Mouse (Mus musculus): ENCODE data around the gene Tas2r109. TPM values are rescaled to one million over a fixed set of nuclear protein-coding genes. Genes with fewer than 3 reads are reported as not detected.

Tas2r109 gene
- not detected in 2 replicates for polyA plus RNA-seq (2012; rRNA removed; ENCODE audit: low replicate concordance)

DNA sequence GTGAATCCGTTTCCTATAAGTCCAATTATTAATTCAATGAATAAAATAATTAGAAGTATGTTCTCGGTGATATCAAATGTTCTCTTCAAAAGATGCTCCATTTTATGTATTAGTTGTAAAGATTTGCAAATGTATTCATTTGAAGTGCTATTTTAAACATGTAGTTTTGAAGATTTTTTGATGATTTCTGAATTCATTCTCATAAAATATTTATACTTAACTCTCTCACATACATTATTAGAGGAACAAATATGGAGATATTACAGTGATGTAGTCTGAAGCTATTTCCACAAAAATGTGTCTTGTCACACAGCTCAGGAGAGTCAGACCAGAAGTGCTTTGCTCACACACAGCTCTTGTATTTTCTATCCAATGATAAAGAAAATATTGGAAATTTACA is at the start of gene Tas2r109:
TSS of gene Tas2r109 (minus strand) at position 101 of the 400 bp plus-strand sequence.

DNA sequence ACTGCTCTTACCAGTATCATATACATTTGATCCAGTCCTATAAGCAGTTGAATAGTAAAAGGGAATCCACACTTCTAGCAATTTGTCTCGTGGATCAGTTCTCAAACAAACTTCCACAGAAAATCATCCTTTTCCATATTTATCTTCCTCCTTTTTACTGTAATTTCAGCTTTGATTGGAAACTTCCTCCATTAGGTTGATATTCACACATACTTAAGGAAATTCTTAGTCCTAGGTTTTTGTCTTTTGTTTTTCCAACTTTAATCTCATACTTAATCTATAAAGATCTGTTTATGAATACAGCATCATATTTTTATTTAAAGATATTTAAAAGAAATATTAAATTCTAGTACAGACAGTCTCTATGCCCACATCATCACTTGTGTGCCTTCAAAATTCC is 22.9 kb downstream of the Tas2r109 start, which contains the start of gene Tas2r131:
TSS of gene Tas2r131 (minus strand) at position 101 of the 400 bp plus-strand sequence.

DNA sequence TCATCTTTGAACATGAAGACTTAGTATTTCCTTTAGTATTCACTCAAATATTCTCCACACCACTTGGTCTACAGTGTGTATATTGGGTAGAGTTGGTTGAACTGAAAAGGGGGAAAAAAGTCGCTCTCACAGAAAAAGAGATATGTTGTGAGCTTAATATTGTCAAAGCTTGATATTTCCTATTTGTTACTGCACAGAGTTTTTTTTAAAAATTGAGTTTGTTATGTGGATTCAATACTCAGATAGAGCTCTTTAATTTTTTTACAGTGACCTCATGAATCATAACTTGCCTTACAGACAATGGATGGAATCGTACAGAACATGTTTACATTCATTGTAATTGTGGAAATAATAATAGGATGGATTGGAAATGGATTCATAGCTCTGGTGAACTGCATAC is 30.0 kb downstream of the Tas2r109 start, which contains the start of gene Tas2r129:
TSS of gene Tas2r129 (plus strand) at position 301 of the 400 bp plus-strand sequence.

Other genes with a start within 250 kb of the Tas2r109 start
- gene Tas2r115, start 242.9 kb downstream of the Tas2r109 start, polyA plus RNA-seq (2012; rRNA removed; ENCODE audit: low replicate concordance) = not detected in 2 replicates
- not detected in 2 replicates for gene Tas2r124, start 226.2 kb downstream of the Tas2r109 start, polyA plus RNA-seq (2012; rRNA removed; ENCODE audit: low replicate concordance)
- not detected in 2 replicates for gene Tas2r102, start 218.8 kb downstream of the Tas2r109 start, polyA plus RNA-seq (2012; rRNA removed; ENCODE audit: low replicate concordance)
- not detected in 2 replicates for gene Tas2r136, start 202.8 kb downstream of the Tas2r109 start, polyA plus RNA-seq (2012; rRNA removed; ENCODE audit: low replicate concordance)
- gene Tas2r117, start 178.1 kb downstream of the Tas2r109 start, polyA plus RNA-seq (2012; rRNA removed; ENCODE audit: low replicate concordance) = not detected in 2 replicates
- gene Tas2r123, start 133.8 kb downstream of the Tas2r109 start, polyA plus RNA-seq (2012; rRNA removed; ENCODE audit: low replicate concordance) = not detected in 2 replicates
- gene Tas2r116, start 125.5 kb downstream of the Tas2r109 start, polyA plus RNA-seq (2012; rRNA removed; ENCODE audit: low replicate concordance) = not detected in 2 replicates
- gene Tas2r110, start 113.0 kb downstream of the Tas2r109 start, polyA plus RNA-seq (2012; rRNA removed; ENCODE audit: low replicate concordance) = not detected in 2 replicates
- gene Tas2r113, start 88.0 kb downstream of the Tas2r109 start, polyA plus RNA-seq (2012; rRNA removed; ENCODE audit: low replicate concordance) = not detected in 2 replicates
- gene Tas2r125, start 71.3 kb downstream of the Tas2r109 start, polyA plus RNA-seq (2012; rRNA removed; ENCODE audit: low replicate concordance) = not detected in 2 replicates
- gene Tas2r129, start 29.9 kb downstream of the Tas2r109 start, polyA plus RNA-seq (2012; rRNA removed; ENCODE audit: low replicate concordance) = not detected in 2 replicates
- not detected in 2 replicates for gene Tas2r131, start 23.0 kb downstream of the Tas2r109 start, polyA plus RNA-seq (2012; rRNA removed; ENCODE audit: low replicate concordance)
- not detected in 2 replicates for gene Tas2r103, start 56.1 kb upstream of the Tas2r109 start, polyA plus RNA-seq (2012; rRNA removed; ENCODE audit: low replicate concordance)
- not detected in 2 replicates for gene Tas2r140, start 74.9 kb upstream of the Tas2r109 start, polyA plus RNA-seq (2012; rRNA removed; ENCODE audit: low replicate concordance)
- 77.9 and 96.2 TPM in 2 replicates for gene Smim10l1, start 123.9 kb upstream of the Tas2r109 start, polyA plus RNA-seq (2012; rRNA removed; ENCODE audit: low replicate concordance)

Measured in duodenum, adult 2 months (tissue).